Mouse (Mus musculus): ENCODE data around the gene Mab21l2. TPM values are rescaled to one million over a fixed set of nuclear protein-coding genes. Genes with fewer than 3 reads are reported as not detected.

The Mab21l2 gene
- polyA plus RNA-seq (2015; fragmentation: Nextera tagmentation; extraction: Ambion mirVana) = 0.72 and 0.93 TPM in 2 replicates

GRCm38 (mm10) chr3:86548091-86549015 is at the start of gene Mab21l2:
TSS of gene Mab21l2 (minus strand) at chr3:86548629.

